Mouse (Mus musculus): ENCODE results near the gene Eipr1.

DNA sequence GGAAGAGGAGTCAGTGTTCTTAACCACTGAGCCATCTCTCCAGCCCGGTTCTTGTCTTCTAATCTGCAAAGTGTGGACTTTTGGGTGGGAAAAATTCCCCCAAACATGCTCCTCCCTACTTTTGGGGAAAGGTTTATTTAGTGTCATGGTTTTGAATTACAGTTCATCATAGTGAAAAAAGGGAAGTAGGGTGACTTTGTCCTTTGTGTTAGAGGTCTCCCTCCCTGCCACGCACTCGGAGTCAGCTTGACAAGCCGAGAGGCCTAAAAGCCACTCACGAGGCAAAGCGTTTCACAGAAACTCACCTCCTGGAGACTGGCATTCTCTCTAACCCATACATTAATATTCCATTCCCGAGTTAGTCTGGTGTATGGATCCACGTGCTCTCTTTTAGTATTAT, 19.0 kb upstream of the Eipr1 start:
- TF ChIP-seq CTCF (IDR thresholded peaks at IDR 0.05; ENCODE audit: low read depth) (no peak), EP300 (optimal IDR thresholded peaks at IDR 0.05) (no peak)
